Mouse (Mus musculus) neural tube, embryonic 15.5 days (tissue): ENCODE results near the gene Tuba1a. TPM values are rescaled to one million over a fixed set of nuclear protein-coding genes. Genes with fewer than 3 reads are reported as not detected.

Experiments
- ATAC-seq: fragments of 200-750 bp; cut with Nextera tagmentation; 2 replicates; pipeline ENCODE4 v1.8.0; 2017; ENCODE audit warnings: mild to moderate bottlenecking, moderate TSS enrichment, moderate library complexity; ENCODE audit not compliant: low FRiP score
- H3K27ac ChIP-seq: fragments of 300-500 bp; sonication (generic); replicated peaks from 2 replicates; pipeline ENCODE4 v1.5.1; 2015; ENCODE audit warnings: mild to moderate bottlenecking, inconsistent platforms
- H3K27me3 ChIP-seq: fragments of 300-500 bp; sonication (generic); replicated peaks from 2 replicates; pipeline ENCODE4 v1.6.1; 2015; ENCODE audit warnings: inconsistent platforms
- H3K36me3 ChIP-seq: fragments of 300-500 bp; sonication (generic); 2 replicates; pipeline ENCODE4 v1.6.1; 2015; ENCODE audit warnings: inconsistent platforms
- H3K4me1 ChIP-seq: fragments of 300-500 bp; sonication (generic); 2 replicates; pipeline ENCODE4 v1.6.1; 2015; ENCODE audit warnings: inconsistent platforms
- H3K4me2 ChIP-seq: fragments of 300-500 bp; sonication (generic); 2 replicates; pipeline ENCODE4 v1.6.1; 2015; ENCODE audit warnings: inconsistent platforms, mild to moderate bottlenecking, moderate library complexity
- H3K4me3 ChIP-seq: fragments of 300-500 bp; sonication (generic); replicated peaks from 2 replicates; pipeline ENCODE4 v1.5.1; 2015; ENCODE audit warnings: mild to moderate bottlenecking, inconsistent platforms
- H3K9ac ChIP-seq: fragments of 300-500 bp; sonication (generic); replicated peaks from 2 replicates; pipeline ENCODE4 v1.6.1; 2015; ENCODE audit warnings: mild to moderate bottlenecking, inconsistent platforms
- H3K9me3 ChIP-seq: fragments of 300-500 bp; sonication (generic); replicated peaks from 2 replicates; pipeline ENCODE4 v1.6.1; 2016; ENCODE audit warnings: inconsistent platforms
- WGBS: fragments of 180-500 bp; shearing (Covaris S2); methylation state at CpG from one replicate; pipeline ENCODE4 v1.1.7; 2015; ENCODE audit warnings: mixed read lengths; 5-methylcytosine and 5-hydroxymethylcytosine counted together
- polyA plus RNA-seq: library from polyadenylated mRNA; unstranded; fragments of >200 nt; fragmentation: Nextera tagmentation; extraction: Ambion mirVana; gene quantifications from 2 replicates; pipeline ENCODE4 v1.2.1, GENCODE M21; 2015

Gene Tuba1a
- polyA plus RNA-seq, 1 experiment from 2014 or later, result 13,509 TPM

- peaks cover 12% of the 10 kb centered on the region for H3K36me3 ChIP-seq
- peaks cover 30% of the 10 kb centered on the region for H3K4me1 ChIP-seq
- peak overlapping the region; percentile 81 for H3K4me2 ChIP-seq
- ATAC-seq, result 0 out of 2 replicates have a peak, but pooled peaks have one; percentile 1
- H3K9me3 ChIP-seq, result no peaks in the 10 kb centered on the region
- no peaks in the 10 kb centered on the region for H3K27me3 ChIP-seq
- WGBS, result 1% methylated on average over 14 of the region's 14 CpGs
- peak overlapping the region; percentile 90 for H3K4me3 ChIP-seq
- peak overlapping the region; percentile 97 for H3K27ac ChIP-seq
- H3K9ac ChIP-seq, result peak overlapping the region; percentile 83
Observed at GRCm38 (mm10) chr15:98917091-98917490, 36.4 kb downstream of the Tuba1a start.

- Histone ChIP-seq H3K4me1 (peaks cover 30% of the 10 kb centered on the region), H3K4me2 (peak overlapping the region; percentile 81), H3K4me3 (peak overlapping the region; percentile 90), H3K36me3 (peaks cover 23% of the 10 kb centered on the region), H3K27me3 (no peaks in the 10 kb centered on the region), H3K27ac (no peak overlapping the region), H3K9ac (peak overlapping the region; percentile 83), H3K9me3 (no peaks in the 10 kb centered on the region)
- 79% methylated on average over 4 of the region's 4 CpGs for WGBS
- ATAC-seq, result no peak
Observed at GRCm38 (mm10) chr15:98916016-98916415, 37.5 kb downstream of the Tuba1a start.

GRCm38 (mm10) chr15:98914903-98915302, 38.6 kb downstream of the Tuba1a start:
- no peak overlapping the region for H3K4me3 ChIP-seq
- no peak overlapping the region for H3K27ac ChIP-seq
- 96% methylated on average over 6 of the region's 6 CpGs for WGBS
- H3K9ac ChIP-seq, result no peak overlapping the region
- H3K36me3 ChIP-seq, result peaks cover 33% of the 10 kb centered on the region
- H3K9me3 ChIP-seq, result no peaks in the 10 kb centered on the region
- no peaks in the 10 kb centered on the region for H3K27me3 ChIP-seq
- H3K4me2 ChIP-seq, result no peak overlapping the region
- H3K4me1 ChIP-seq, result peaks cover 30% of the 10 kb centered on the region
- ATAC-seq, result no peak

- no peak overlapping the region for H3K4me2 ChIP-seq
- H3K4me1 ChIP-seq, result no peaks in the 10 kb centered on the region
- ATAC-seq, result no peak
- H3K27me3 ChIP-seq, result peaks cover 11% of the 10 kb centered on the region
- H3K9ac ChIP-seq, result no peak overlapping the region
- WGBS, result 27% methylated on average over 10 of the region's 10 CpGs
- H3K9me3 ChIP-seq, result no peaks in the 10 kb centered on the region
- H3K4me3 ChIP-seq, result no peak overlapping the region
- peaks cover 58% of the 10 kb centered on the region for H3K36me3 ChIP-seq
- H3K27ac ChIP-seq, result no peak overlapping the region
Observed at GRCm38 (mm10) chr15:98904692-98905091, 48.8 kb downstream of the Tuba1a start.

GRCm38 (mm10) chr15:98902600-98902999, 50.9 kb downstream of the Tuba1a start:
- peaks cover 37% of the 10 kb centered on the region for H3K36me3 ChIP-seq
- H3K9ac ChIP-seq, result no peak overlapping the region
- no peak for ATAC-seq
- no peak overlapping the region for H3K4me3 ChIP-seq
- peaks cover 32% of the 10 kb centered on the region for H3K27me3 ChIP-seq
- no peak overlapping the region for H3K27ac ChIP-seq
- no peak overlapping the region for H3K4me2 ChIP-seq
- peaks cover 10% of the 10 kb centered on the region for H3K4me1 ChIP-seq
- 96% methylated on average over 2 of the region's 2 CpGs for WGBS
- no peaks in the 10 kb centered on the region for H3K9me3 ChIP-seq

- Histone ChIP-seq H3K9ac (no peak overlapping the region), H3K36me3 (peaks cover 27% of the 10 kb centered on the region), H3K27me3 (peaks cover 42% of the 10 kb centered on the region), H3K4me1 (peaks cover 13% of the 10 kb centered on the region), H3K4me2 (no peak overlapping the region), H3K9me3 (no peaks in the 10 kb centered on the region), H3K4me3 (no peak overlapping the region), H3K27ac (no peak overlapping the region)
- no peak for ATAC-seq
- 68% methylated on average over 1 of the region's 1 CpGs for WGBS
Observed at GRCm38 (mm10) chr15:98901530-98901929, 52.0 kb downstream of the Tuba1a start.

Other genes starting within 250 kb of the Tuba1a start
- gene Ccdc65, start 245.5 kb downstream of the Tuba1a start, polyA plus RNA-seq, result 6.4 and 7.5 TPM in 2 replicates
- gene Fkbp11, start 225.5 kb downstream of the Tuba1a start, polyA plus RNA-seq, result 11.9 and 12.3 TPM in 2 replicates
- 97.8 TPM in 2 replicates for gene Arf3, start 190.5 kb downstream of the Tuba1a start, polyA plus RNA-seq
- 0.08 and 0.72 TPM in 2 replicates for gene Wnt10b, start 175.6 kb downstream of the Tuba1a start, polyA plus RNA-seq
- 1.0 and 2.0 TPM in 2 replicates for gene Wnt1, start 163.8 kb downstream of the Tuba1a start, polyA plus RNA-seq
- 0.18 and 0.36 TPM in 2 replicates for gene Ddn, start 144.2 kb downstream of the Tuba1a start, polyA plus RNA-seq
- gene Prkag1, start 122.2 kb downstream of the Tuba1a start, polyA plus RNA-seq, result 66.4 and 72.9 TPM in 2 replicates
- 9.9 and 10.1 TPM in 2 replicates for gene Kmt2d, start 82.5 kb downstream of the Tuba1a start, polyA plus RNA-seq
- gene Rhebl1, start 59.2 kb downstream of the Tuba1a start, polyA plus RNA-seq, result 27.0 and 33.2 TPM in 2 replicates
- gene Dhh, start 55.2 kb downstream of the Tuba1a start, polyA plus RNA-seq, result 2.5 and 3.2 TPM in 2 replicates
- 27.9 and 28.6 TPM in 2 replicates for gene Lmbr1l, start 35.5 kb downstream of the Tuba1a start, polyA plus RNA-seq
- 1,446 and 1,534 TPM in 2 replicates for gene Tuba1b, start 19.1 kb downstream of the Tuba1a start, polyA plus RNA-seq
- gene Gm49450, start 152 bp downstream of the Tuba1a start, polyA plus RNA-seq, result not detected in 2 replicates
- 12.4 and 52.6 TPM in 2 replicates for gene Tuba1c, start 76.2 kb upstream of the Tuba1a start, polyA plus RNA-seq
- 185 and 209 TPM in 2 replicates for gene Prph, start 101.5 kb upstream of the Tuba1a start, polyA plus RNA-seq
- gene Troap, start 120.9 kb upstream of the Tuba1a start, polyA plus RNA-seq, result 4.6 and 10.3 TPM in 2 replicates
- gene C1ql4, start 134.1 kb upstream of the Tuba1a start, polyA plus RNA-seq, result 2.4 and 3.6 TPM in 2 replicates
- 0.47 and 2.3 TPM in 2 replicates for gene Dnajc22, start 139.5 kb upstream of the Tuba1a start, polyA plus RNA-seq
- gene Spats2, start 172.2 kb upstream of the Tuba1a start, polyA plus RNA-seq, result 28.9 and 35.4 TPM in 2 replicates